Mouse (Mus musculus): ENCODE measurements around the gene Fry. TPM values are rescaled to one million over a fixed set of nuclear protein-coding genes. Genes with fewer than 3 reads are reported as not detected.

Fry gene
- total RNA-seq, 2 experiments from 2014 or later, result 74.1 to 86.7 TPM

DNA sequence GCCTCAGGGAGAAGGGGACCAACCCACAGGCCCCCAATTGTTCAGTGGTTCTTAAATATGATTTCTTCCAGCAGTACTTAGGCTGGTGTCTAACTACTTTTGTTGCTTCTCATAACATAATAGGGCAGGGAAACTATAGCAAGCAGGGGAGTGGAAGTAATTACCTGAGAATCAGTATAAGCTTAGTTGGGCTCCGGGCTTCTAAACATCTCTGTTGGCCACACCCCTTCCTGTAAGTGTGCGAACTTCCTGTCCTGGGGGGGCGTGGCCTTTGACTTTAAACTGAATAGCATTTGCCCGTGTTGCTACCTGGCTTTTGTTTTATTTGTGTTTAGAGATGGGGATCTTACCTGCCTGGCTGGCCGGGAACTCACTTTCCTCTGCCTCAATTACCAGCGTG is 172.8 kb downstream of the Fry start:
- intact Hi-C loops (cut with DNase I; ENCODE audit: low total_unique reads), result no loop called here
- DNase-seq, result no peak

DNA sequence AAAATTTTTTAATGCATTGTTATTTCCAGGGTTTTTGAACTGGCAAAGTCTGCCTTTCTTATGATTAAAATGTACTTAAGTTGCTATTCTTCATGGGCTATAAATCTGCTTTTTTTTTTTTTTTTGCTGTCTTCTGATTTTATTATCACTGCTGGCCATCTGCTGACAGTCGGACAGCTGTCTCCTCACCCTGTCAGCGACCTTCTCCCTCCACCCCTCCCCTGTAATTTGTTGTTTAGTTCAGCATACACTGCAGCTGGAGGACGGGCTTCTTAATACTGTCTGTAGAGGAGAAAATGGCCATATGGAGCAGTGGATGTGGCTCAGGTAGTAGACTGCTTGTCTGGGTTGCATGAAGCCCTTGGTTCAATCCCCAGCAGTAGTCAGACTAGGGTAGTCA is 173.7 kb downstream of the Fry start:
- intact Hi-C loops (cut with DNase I; ENCODE audit: low total_unique reads), result no loop called here
- no peak for DNase-seq

DNA sequence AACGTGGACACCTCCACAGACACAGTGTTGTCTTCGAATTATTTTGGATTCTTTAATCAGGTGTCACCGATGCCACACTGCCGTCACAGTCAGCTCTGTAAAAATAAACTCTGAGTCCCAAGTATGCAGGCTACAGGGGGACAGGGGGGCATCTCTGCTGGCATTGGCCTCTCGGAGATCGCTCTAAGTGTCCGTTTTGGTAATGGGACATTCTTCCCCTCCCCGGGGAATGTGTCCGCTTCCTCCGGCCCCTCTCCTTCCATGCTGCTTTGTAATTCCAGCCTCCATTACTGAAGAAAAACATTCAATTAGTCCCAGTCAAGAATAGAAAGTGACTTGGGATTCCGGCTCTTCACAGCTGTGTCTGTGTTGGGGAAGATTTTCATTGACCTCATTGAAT is 175.9 kb downstream of the Fry start:
- no peak for DNase-seq

DNA sequence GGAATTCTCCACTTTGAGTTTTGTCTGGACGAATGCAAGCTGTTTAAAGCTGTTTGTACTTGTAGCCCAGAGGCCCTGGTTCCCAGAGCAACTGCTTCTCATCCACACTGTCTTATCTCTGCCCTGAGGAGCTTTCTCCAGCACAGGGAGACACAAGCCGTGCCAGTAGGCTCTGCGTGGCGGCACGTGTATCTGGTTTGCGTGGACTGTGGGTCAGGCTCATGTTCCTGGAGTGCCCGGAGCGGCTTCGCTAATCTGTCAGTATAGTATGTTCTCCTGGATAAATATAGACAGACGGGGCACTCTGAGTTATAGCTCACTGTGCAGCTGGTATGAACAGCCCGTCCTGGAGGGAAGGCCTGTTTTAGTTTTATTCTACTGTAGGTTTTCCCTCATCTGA is 176.7 kb downstream of the Fry start:
- intact Hi-C loops (cut with DNase I; ENCODE audit: low total_unique reads), result no loop called here

More for the DNA sequence above, 175.9 kb downstream of the Fry start:
- intact Hi-C loops (cut with DNase I; ENCODE audit: low total_unique reads), result no loop called here

DNA sequence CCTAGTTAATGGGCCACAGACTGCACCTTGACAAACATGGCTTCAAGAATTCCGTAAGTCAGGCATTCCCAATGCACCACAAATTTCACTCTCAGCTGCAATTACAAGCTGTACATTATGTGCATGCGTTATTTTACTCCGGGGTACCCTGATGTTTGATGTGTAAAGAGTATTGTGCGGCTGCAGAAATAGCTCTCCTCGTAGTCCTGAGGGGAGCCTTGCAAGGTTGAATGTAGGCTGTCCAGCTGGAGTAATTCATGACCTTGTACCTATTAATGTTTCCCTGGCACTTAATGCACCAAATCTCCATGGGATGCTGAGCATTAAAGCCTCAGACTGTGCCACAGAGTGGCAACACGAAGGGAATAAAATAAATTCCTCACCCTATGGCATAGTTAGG is 180.5 kb downstream of the Fry start:
- intact Hi-C loops (cut with DNase I; ENCODE audit: low total_unique reads), result no loop called here
- DNase-seq, result no peak

More for the DNA sequence above, 176.7 kb downstream of the Fry start:
- DNase-seq, result peak; percentile 25

DNA sequence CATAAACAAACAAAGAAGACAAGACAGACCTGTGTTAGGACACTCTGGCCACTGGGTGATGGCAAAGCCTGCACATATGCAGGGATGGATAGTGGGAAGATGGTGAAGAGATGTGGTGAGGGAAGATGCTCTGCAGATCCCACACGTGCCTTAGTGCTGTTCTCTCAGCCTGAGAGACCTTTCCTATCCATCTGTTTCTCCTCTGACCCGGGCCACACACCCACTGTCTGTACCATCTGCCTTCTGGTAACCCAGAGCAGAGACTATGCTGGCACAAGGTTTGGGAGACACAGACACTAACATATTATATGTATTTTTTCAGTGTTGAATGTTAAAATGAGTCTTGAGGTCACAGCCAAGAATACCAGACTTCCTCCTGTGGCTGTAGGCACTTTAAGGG is 183.7 kb downstream of the Fry start:
- no peak for DNase-seq
- intact Hi-C loops (cut with DNase I; ENCODE audit: low total_unique reads), result no loop called here

DNA sequence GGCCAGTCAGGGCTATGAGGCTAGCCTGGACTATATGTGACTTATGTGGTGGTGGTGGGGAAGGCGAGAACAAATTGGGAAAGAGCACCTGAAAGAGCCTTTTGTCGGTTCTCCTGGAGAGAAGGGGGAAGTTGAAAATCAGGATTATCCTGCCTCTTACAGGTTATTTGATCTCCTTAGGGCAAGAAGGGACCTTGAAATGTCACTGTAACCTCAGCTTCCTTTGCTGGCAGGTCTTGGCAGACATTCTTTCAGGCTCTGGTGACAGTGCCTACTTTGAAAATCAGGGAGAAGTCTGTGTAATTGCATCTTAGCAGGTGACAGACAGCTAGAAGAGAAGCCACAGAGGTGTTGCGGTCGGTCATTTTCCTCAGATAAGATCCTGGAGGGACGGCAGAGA is 184.6 kb downstream of the Fry start:
- no peak for DNase-seq
- intact Hi-C loops (cut with DNase I; ENCODE audit: low total_unique reads), result no loop called here

DNA sequence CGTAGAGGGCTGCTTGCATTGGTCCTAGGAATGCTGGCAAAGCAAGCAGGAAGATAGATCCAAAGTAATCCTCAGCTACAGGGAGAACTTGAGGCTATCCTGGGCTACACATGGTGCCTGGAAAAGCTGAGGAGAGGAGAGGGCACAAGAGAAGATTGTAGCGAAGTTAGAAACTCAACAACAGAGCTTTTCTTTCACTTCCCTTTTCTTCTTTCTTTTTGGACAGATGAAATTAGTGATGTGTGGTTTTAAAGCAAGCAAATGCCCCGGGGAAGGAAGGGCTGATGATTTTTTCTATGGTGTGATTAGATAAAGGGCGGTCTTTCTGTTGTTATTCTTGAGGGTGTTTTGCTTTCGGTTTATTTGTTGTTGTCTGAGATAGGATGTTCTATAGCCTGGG is 188.1 kb downstream of the Fry start:
- DNase-seq, result no peak
- intact Hi-C loops (cut with DNase I; ENCODE audit: low total_unique reads), result no loop called here

DNA sequence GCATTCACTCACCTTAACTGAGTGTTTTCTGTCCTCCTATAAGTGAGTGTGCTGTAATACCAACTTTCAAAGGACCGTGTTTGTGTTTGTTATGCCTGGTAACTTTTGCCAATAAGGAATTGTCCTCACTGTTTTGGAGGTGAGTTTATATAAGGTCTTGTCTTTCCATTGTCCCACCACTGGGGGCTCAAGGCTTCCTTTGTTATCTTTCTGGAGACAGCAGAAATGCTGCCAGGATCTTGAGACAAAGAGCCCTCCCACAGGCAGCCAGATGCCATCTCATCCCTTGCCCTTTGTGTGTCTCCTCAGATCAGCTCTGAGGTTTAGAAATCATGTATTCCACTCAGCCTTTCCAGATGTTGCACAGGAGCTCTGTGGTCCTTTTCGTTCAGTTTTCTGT is 194.8 kb downstream of the Fry start:
- intact Hi-C loops (cut with DNase I; ENCODE audit: low total_unique reads), result no loop called here
- no peak for DNase-seq

DNA sequence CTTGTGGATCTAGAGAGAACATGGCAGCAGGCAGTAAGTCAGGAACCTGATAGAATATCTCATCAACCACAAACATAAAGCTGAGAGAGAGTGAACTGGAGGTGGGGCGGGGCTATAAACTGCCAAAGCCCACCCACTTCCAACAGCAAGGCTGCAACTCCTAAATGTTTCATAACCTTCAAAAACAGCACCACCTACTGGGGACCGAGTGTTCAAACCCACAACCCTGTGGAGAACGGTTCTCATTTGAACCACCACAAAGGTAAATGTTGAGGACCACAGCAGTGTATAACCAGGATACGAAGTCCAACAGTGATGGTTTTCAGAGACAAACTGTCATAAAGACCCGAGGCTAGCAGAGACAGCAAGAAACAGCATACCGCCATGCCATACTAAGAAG is 196.1 kb downstream of the Fry start:
- intact Hi-C loops (cut with DNase I; ENCODE audit: low total_unique reads), result no loop called here

DNA sequence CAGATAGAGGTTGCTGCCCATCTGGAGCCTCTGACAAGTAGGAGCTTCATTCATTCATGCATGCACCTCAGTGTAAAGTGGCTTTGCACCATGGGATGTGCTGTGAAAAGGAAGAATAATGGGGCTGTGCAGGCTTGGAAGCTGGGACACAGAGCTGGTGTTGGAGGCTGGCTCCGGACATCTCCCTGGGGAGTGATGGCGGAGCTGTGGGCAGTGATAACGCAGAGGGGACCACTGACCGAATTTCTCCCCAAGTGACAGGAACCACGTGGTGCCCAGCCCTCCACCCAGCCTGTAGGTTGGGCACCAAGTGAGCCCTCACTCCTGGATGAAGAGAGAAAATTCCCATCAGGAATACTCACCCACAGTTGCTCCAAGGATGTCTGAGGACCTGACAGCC is 207.0 kb downstream of the Fry start:
- DNase-seq, result no peak
- intact Hi-C loops (cut with DNase I; ENCODE audit: low total_unique reads), result no loop called here

More for the DNA sequence above, 196.1 kb downstream of the Fry start:
- DNase-seq, result no peak

DNA sequence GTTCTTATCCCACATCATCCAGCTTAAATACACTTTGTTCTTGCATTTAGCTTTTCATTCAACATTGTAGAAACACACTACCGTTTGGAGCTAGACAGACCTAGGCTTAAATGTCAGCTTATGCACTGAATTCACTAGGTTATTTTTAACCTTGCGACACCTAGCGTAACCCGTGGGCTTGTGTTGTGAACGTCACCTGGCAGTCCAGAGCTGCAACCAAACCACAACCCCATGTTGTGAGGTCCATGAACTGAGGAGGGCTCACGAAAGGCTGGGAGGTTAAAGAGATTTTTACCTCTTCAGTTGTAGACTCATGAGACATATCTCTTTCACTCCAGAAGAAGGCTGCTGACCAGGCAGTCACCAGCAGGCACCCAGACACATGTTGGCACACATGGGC is 210.2 kb downstream of the Fry start:
- DNase-seq, result peak; percentile 15
- intact Hi-C loops (cut with DNase I; ENCODE audit: low total_unique reads), result no loop called here

DNA sequence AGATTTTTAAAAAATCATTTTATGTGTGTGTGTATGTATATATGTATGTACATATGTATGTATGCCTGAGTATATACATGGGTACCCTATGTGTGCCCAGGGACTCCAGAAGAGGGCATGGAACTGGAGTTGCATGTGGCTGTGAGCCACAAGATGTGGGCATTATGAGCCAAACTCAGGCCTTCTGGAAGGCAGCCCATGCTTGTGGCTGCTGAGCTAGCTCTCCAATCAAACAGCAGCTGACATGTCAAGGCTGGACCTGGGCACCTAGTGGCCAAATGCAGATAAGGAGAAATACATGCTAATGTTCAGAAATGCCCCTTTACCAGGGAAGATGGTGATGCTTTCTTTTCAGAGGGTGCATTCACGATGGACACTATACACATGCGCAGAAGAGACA is 213.4 kb downstream of the Fry start:
- DNase-seq, result peak; percentile 53
- intact Hi-C loops (cut with DNase I; ENCODE audit: low total_unique reads), result no loop called here

DNA sequence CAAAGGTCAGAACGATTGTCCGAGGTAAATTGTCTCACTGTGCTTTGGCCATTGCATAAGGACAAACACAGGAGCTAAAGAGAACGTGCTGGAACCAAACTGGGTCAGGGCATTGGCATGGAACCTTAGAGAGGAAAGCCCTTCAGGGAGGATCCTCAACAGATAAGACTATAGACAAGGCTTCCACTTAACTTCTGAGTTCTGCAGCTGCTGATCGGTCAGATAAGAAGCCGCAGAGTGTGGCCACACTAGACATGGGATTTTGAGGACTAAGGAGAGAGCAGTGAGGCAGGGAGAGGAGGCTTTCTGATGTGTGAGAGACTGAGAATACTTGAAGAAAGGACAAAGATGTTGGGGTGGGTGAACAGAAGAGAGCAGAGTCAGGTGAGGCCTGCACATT is 214.4 kb downstream of the Fry start:
- no peak for DNase-seq
- intact Hi-C loops (cut with DNase I; ENCODE audit: low total_unique reads), result no loop called here

DNA sequence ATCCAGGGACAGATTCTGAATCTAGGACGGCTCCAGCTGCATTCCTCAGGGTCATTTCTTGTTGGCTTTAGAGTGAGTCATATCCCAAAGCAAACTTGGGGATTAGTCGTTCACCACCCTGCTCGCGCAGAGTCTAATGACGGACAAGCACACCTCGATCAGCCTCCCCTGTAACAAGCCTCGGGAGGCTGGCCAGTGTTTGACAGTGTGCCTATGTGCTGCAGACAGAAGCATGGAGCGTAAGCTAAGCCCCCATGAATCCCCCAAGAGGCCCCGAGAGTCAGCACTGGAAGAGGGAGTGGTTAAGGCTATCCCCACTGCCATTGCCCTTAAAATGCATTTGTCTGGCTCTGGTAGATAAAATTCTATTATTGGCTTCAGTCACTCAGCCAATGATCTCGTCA is 214.9 kb downstream of the Fry start:
- DNase-seq, result no peak
- intact Hi-C loops (cut with DNase I; ENCODE audit: low total_unique reads), result no loop called here

DNA sequence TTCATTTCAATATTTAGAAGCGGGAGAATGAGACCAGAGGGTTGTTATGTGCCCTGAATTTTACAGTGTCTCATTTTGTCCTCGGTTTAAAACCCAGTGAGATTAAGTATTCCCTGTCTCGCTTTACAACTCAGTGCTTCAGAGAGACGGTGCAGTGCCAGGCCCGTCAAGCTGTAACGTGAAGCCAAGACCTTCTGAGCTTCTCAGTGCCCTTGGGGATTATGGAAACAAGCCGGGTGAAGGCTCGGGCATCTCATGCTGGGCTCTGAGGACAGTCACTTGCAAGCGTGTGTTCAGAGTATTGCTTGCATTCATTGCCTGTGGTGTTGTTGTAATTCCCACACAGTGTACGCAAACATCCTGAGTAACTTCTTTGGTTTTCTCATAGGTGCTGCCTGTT is 218.0 kb downstream of the Fry start:
- peak; percentile 47 for DNase-seq
- intact Hi-C loops (cut with DNase I; ENCODE audit: low total_unique reads), result no loop called here

DNA sequence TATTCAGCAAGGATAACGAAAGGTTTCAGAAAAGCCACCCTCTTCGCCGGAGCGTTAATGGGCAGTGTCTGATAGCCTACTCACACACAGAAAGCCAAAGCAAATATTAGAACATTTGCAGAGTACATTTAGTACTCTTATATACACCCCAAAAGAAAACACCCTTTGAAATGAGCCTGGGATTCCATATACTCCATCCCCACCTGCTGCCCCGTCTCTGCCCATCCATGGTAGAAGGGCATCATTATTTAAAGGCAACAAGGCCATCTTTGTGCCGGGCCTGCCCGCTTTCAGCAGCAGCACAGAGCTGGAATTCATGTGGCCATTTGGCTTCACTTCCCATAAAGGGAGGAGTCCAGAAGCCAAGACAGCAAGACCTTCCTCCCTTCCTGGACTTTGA is 219.3 kb downstream of the Fry start:
- DNase-seq, result no peak
- intact Hi-C loops (cut with DNase I; ENCODE audit: low total_unique reads), result no loop called here

DNA sequence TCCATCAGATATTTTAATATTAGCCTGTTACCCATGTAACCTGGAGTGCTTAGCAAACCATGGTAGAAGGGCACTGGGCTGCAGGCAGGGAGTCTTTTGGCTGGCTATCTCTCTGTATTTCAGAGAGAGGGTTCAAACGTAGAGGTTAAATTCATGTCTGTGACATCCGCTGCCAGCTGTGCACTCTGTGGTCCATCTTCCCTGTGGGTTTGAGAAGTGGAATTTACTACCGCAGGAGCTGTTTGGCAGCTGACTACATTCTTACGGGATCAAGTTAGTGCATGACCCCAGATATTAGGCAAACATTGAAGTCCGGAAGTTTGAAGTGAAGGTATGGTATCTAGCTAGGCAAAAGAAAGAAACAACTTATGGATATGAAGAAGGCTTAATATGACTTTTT is 222.5 kb downstream of the Fry start:
- no peak for DNase-seq
- intact Hi-C loops (cut with DNase I; ENCODE audit: low total_unique reads), result no loop called here

DNA sequence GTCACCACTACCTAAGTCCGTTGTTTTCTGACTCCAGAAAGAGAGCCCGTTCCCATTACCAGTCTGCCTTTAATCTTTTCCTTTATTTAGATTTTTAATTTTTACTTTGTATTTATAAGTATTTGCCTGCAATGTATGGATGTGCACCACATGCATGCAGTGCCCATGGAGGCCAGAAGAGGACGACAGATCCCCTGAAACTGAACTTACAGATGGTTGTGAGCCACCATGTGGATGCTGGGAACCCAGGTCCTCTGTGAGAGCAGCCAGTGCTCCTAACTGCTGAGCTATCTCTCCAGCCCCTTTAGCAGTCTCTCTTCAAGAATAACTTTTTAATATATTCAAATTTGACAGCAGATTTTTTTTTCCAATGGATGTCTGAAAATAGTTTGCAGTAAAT is 223.7 kb downstream of the Fry start:
- intact Hi-C loops (cut with DNase I; ENCODE audit: low total_unique reads), result no loop called here
- no peak for DNase-seq

DNA sequence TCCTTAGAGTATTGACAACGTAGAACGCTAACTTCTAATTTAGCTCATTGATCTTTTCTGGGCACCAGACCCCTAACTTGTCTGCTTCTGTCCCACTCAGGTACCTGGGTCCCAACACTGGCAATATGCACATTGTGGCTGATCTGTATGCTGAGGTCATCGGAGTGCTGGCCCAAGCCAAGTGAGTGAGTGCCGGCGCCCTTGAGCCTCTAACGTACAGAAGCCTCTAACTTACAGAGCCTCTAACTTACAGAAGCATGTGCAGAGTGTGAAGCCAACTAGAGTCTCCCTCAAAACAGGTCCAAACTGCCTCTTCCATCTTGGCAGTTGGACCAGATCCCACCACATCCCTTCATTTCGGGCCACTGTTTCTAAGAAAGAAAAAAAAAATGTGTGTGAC is 227.5 kb downstream of the Fry start:
- intact Hi-C loops (cut with DNase I; ENCODE audit: low total_unique reads), result no loop called here
- DNase-seq, result no peak

DNA sequence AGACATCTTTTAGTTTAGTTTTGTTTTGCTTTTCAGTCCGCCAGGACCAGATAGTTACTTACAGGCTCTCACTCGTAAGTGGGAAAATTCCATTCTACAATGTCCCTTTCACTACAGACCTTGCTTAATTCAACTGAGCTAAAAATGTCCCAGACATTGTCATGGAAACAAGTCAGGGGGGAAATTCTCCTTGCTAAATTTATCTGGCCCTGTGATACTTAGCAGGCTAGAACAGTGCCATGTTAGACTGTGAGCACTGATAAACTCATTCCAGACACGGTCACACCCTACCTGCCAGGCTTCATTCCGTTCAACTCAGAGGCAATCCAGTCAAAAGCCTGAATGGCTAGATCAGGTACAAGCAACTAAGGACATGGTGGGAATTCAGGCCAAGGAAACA is 227.9 kb downstream of the Fry start:
- intact Hi-C loops (cut with DNase I; ENCODE audit: low total_unique reads), result no loop called here
- DNase-seq, result no peak

DNA sequence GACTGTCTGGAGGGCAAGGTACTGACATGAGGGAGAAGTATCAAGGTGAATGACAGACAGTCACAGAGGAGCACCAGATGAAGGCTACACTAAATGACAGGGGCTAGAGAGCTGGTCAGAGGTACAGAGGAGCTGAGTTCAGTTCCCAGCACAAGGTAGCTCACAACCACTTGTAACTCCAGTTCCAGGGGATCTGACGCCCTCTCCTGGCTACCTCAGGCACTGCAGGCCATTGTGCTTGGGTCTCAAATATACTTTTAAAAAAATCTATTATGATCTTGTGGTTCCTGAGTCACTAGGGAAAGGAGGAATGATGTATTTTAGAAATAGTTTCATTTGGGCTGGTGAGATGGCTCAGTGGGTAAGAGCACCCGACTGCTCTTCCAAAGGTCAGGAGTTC is 229.4 kb downstream of the Fry start:
- no peak for DNase-seq
- intact Hi-C loops (cut with DNase I; ENCODE audit: low total_unique reads), result no loop called here

DNA sequence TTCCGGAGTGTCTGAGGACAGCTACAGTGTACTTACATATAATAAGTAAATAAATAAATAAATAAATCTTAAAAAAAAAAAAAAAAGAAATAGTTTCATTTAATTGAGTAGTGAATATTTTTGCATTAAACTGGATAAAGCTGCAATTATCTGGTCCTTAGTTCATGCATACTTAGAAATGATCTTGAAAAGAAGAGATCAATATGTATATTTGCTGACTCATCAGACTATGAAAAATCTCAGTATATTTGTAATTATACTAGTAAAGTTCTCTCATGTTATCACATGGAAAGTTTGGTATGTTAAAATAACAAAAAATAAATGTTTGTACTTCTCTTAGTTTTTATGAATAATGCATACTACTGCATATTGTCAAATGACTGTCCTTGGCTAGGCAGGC is 229.9 kb downstream of the Fry start:
- DNase-seq, result no peak
- intact Hi-C loops (cut with DNase I; ENCODE audit: low total_unique reads), result no loop called here

Measured in gastrocnemius, postnatal 14 days (tissue).